Mouse (Mus musculus): Measurements from ENCODE around the gene Zpld1. TPM values are rescaled to one million over a fixed set of nuclear protein-coding genes. Genes with fewer than 3 reads are reported as not detected.

Zpld1 gene
- not detected for total RNA-seq (2021)
- long read RNA-seq, experiment 1 = 0 reads
- long read RNA-seq, experiment 2 = 0 reads

GRCm38 (mm10) chr16:55297886-55298285, at the start of gene Zpld1:
Zpld1 (minus strand) TSS chr16:55297986.
- DNase-seq = no peak

DNA sequence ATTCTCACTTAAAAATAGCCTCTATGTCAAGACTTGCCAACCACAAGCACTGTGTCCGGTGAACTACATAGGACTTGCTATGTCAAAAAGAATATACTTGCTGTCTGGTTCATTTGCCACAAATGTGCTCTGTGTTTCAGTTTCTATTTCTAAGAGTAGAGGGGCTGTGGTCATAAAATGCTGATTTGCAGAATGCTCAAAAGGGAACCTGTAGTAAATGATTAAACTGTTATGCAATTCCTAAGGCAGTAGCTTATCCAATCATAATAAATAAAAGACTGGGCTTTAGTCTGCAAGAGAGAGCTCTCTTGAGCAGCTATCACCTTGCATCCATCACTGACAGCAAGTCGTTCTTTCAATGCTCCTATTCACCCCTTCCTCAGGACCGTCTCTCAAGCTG, 47.9 kb upstream of the Zpld1 start:
- DNase-seq = no peak

DNA sequence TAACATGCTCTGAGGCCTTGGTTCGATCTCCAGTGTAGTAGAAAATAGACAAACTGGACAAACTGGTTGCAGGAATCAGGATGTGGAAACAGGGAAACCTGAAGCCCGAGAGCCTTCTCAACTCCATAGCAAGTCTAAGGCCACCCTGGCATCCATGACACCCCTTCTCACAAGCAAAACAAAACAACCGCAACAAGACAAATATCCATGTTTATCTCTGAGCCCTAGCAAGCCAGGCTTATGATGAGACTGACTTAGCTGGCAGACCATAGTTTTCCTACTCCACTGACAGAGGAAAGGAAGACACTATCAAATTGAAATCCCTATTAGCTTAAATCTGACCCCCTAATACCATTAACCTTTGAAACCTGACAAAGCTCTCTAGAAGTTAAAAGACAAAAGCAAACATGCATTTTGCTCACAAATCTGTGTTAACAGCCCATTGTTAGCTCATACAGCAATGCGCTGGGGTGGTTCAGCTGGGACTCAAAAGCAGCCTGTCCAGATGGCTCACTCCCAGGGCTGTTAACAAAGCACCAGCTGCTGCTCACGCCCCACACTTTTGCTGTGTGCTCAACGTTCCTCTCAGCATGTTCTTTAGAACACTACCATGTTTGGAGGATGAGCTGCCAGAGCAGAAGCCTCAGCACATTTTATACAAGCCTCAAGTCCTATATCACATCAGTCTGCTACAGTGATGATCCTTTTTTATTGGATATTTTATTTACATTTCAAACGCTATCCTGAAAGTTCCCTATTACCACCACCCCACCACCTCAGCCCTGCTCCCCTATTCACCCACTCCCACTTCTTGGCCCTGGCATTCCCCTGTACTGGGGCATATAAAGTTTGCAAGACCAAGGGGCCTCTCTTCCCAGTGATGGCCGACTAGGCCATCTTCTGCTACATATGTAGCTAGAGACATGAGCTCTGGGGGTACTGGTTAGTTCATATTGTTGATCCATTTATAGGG, 24.0 kb upstream of the Zpld1 start:
- no peak for DNase-seq

GRCm38 (mm10) chr16:55316996-55317395, 19.2 kb upstream of the Zpld1 start:
- no peak for DNase-seq

DNA sequence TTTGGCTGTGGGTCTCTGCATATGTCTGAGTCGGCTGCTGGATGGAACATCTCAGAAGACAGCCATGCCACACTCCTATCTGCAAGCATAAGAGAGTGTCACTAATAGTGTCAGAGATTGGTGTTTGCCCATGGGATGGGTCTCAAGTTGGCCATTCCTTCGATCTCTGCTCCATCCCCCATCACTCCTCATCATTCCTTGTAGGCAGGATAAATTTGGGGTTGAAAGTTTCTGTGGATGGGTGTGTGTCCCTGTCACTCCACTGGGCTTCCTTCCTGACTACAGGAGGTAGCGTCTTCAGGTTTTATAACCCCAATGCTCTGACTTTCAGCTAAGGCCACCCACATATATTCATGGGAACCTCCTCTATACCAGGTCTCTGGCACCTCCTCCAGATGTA, 14.3 kb upstream of the Zpld1 start:
- no peak for DNase-seq

DNA sequence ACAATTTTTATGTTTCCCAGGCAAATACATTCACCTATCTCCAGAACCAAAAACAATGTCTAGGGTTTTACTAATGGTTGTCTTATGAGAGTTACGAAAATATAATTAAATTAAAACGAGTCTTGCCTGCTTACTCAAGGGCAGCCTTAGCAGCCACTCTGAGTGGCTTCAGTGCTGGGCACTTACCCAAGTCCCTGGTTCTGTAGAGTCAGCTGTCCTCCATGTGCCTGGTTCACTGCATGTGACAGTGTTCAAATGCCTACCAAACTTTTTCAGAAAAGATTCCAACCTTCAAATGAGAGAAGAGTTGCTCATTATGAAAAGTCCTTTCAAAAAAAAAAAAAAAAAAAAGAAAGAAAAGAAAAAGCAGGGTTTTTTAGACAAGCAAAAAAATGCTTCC, 15.1 kb downstream of the Zpld1 start:
- DNase-seq = peak; percentile 3

DNA sequence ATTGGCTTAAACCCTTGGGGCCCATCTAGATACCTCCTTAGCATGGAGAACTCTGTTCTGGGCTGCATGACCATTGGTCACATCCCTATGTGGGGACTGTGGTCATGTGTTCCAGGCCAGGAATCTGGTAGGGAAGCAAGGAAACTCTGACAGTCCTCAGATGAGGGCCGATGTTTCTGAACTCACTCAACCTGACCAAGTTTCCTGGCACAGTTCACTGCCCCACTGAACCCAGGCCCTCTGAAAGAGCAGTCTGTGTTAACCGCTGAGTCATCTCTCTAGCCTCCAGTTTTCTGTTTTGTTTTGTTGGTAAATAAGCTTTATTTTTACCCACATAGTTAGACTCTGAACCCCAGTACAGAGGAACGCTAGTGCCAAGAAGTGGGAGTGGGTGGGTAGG, 20.3 kb downstream of the Zpld1 start:
- DNase-seq = no peak

- no peak for DNase-seq
These were observed 32.5 kb downstream of the Zpld1 start for GRCm38 (mm10) chr16:55265281-55265680.

DNA sequence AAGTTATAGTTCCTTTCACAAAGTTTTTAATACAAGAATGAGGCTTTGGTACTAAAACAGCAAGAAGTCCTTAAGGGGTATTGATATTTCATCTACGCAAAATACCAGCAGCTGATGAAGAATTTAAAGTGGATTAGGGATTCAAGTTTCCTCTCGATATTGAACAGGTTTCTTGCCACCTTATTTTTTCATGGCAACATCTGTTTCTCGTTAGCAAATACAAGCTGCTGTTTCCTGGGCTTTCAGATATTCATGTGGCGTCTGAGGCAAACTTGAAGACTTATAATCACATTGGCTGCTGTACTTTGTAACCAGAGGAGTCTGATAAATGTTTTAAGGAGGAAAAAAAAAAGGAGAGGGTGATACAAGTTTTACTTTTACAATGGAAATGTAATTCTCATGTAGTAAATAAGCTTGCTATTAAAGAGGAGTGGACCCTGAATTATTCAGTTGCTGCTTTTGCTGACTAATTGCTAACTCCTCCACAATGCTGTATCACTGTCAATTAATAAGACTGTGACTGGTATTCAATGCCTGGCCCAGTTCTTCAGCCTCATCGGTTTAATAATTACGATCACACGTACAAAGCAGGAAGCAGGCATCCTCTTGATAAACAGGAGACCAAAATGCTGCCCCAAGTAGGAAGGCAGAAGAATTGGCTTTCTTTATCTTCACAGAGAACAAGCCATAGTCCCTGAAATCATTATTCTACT, 36.8 kb downstream of the Zpld1 start:
- DNase-seq = no peak

DNA sequence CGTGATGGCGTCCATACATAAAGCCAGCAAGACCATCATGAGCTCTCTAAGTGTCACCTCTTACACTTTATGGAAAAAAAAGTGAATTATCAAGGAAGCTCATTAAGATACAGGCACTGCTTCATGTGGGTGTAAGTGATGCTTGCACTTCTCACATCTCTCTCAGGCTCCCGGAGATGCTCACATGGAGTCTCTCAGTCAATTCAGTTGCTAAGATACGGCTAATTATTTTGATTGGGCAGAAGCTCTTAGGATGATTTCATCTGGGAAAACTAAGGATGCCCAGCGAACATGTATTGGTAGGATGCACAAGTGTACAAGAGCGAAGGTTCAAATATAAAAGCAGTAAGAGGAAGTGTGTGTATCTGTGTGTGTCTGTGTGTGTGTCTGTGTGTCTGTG, 38.1 kb downstream of the Zpld1 start:
- DNase-seq = no peak

DNA sequence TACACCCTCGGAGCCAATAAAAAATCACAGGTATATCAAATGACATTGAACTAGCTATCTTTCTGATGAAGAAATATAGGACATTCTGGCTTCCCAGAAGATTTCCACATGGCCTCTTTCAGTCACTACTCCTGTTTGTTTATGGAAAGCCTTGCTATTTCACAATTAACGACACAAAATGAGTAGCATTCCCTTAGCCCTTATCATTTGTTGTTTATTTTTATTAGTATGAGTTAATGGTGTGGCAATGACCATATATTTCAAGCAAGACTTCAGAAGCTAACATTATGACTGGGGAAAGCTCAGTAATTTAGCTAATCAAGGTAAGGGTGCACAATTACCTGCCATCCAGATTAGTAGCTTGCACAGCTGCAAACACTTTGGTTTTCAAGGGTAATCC, 56.8 kb downstream of the Zpld1 start:
- DNase-seq = no peak

DNA sequence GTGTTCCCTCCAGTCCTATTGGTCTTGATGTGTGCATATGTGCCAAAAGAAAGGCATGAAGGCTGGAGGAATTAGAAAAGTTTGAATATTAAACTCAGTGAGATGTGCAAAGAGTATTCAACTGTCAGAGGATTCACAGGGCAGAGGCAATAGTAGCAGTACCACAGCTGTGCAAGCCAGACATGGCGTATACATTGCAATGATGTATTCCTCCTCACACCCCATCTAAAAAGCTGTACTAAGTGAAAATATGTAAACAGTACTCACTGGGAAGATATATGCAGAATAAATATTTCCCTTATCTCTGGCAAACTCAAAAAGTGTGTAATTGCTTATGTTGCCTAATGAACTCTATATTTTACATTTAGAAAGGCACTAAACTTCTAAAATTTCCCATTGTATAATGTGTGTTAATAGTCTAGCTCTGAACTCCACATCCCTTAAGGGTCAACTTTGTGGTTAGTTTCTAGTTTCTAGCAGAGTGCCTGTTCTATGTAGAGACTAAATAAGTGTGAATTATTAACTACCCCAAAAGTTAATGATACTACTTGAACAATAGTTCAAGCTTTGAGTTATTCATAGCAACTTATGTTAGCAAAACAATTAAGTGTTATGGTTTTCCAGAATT, 68.7 kb downstream of the Zpld1 start:
- no peak for DNase-seq

DNA sequence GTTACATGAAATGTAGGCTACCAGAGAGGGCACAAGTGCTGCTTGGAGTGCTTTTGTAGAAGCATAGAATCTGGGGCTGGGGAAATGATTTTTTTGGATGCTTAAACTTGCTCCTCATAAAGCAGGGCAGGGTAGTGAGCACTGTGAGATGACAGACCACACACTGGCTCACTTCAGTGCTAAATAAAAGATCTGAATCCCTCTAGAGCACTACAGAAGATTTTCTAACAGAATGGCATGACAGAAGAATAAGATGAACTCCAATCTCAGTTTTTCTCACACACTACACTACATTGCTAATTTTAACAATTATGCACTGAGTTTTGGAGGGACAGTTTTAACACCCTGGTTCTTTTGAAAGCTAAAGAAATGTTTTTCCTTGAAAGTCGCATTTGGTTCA, 93.8 kb downstream of the Zpld1 start:
- DNase-seq = no peak

GRCm38 (mm10) chr16:55190397-55190796, 107.4 kb downstream of the Zpld1 start:
- no peak for DNase-seq

- no peak for DNase-seq
These were observed 112.4 kb downstream of the Zpld1 start for GRCm38 (mm10) chr16:55185370-55185769.

Data from adrenal gland, postnatal 10 days (tissue).